Mouse (Mus musculus): ENCODE measurements at regions not wholly inside any gene's neighbourhood (a gene's known extent, or its start where the extent isn't known, plus 50 kb on each side); places are given as distances from the start of the nearest gene placed in this dataset.

- DNase-seq (ENCODE audit: low read depth) = peak; percentile 40
- no peak for TF ChIP-seq POLR2A (IDR thresholded peaks at IDR 0.05; ENCODE audit: borderline replicate concordance, extremely low read depth, insufficient read depth, insufficient read length, poor library complexity, severe bottlenecking)
- no peak for TF ChIP-seq CTCF (IDR thresholded peaks at IDR 0.05; ENCODE audit: borderline replicate concordance, extremely low read depth, insufficient read depth, insufficient read length)
Observed at GRCm38 (mm10) chr3:32277572-32277971, 88.2 kb downstream of the Zmat3 start.

- peak; percentile 46 for DNase-seq (ENCODE audit: low read depth)
- no peak for TF ChIP-seq POLR2A (IDR thresholded peaks at IDR 0.05; ENCODE audit: borderline replicate concordance, extremely low read depth, insufficient read depth, insufficient read length, poor library complexity, severe bottlenecking)
- TF ChIP-seq CTCF (IDR thresholded peaks at IDR 0.05; ENCODE audit: borderline replicate concordance, extremely low read depth, insufficient read depth, insufficient read length) = no peak
Observed at GRCm38 (mm10) chr3:32265619-32266222, 100.1 kb downstream of the Zmat3 start.

Measured in brain, embryonic 14.5 days (tissue).